Comparison of ENCODE assay signal across 7 mouse cellular contexts in the genomic region with DNA sequence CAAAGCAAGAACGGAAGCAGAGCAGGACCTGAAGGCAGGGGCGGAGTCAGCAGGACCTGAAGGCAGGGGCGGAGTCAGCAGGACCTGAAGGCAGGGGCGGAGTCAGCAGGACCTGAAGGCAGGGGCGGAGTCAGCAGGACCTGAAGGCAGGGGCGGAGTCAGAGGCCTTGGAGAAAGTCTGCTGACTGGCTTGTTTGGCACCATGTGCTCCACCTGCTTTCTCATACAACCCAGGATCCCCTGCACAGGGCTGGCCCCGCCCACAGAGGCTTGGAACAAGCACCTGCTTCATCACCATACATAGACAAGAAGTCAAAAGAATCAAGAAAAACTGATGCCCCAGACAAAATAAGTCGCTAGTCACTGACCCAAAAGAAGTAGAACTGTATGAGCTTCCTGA. TPM values are rescaled to one million over a fixed set of nuclear protein-coding genes. Genes with fewer than 3 reads are reported as not detected.
"Had no signal": no experiment of that assay in that cellular context is flagged by ENCODE, and none has a peak within 500 bp of the region (broad histone marks: within the 10 kb centered on the region; RNA-seq: fewer than 3 reads in every experiment).

No protein-coding gene starts in this region.

RNA-seq across cellular contexts. Expression of a gene that starts 19.1 kb away (rescaled TPM):
- total RNA-seq: gastrocnemius, adult 18-20 months; gastrocnemius, adult 8-10 months; gastrocnemius, postnatal 14 days; gastrocnemius, postnatal 36 days; heart, adult 18-20 months; heart, adult 8-10 months; heart, postnatal 25 days had no signal
